Mouse (Mus musculus) lung, embryonic 16.5 days (tissue): ENCODE results near the gene Prdx3. TPM values are rescaled to one million over a fixed set of nuclear protein-coding genes. Genes with fewer than 3 reads are reported as not detected.

ENCODE experiments used
- ATAC-seq: fragments of 200-750 bp; cut with Nextera tagmentation; 2 replicates; pipeline ENCODE4 v1.8.0; 2017; ENCODE audit warnings: low read depth, mild to moderate bottlenecking, moderate library complexity
- H3K27ac ChIP-seq: fragments of 300-500 bp; sonication (generic); 2 replicates; pipeline ENCODE4 v1.5.1; 2014; ENCODE audit warnings: mild to moderate bottlenecking, control low read depth, low read length
- H3K27me3 ChIP-seq: fragments of 300-500 bp; sonication (generic); 2 replicates; pipeline ENCODE4 v1.6.1; 2014; ENCODE audit warnings: low read depth, low read length, mixed read lengths; ENCODE audit not compliant: control insufficient read depth, insufficient read depth
- H3K36me3 ChIP-seq: fragments of 300-500 bp; sonication (generic); 2 replicates; pipeline ENCODE4 v1.6.1; 2014; ENCODE audit warnings: low read length; ENCODE audit not compliant: control insufficient read depth, insufficient read depth
- H3K4me1 ChIP-seq: fragments of 300-500 bp; sonication (generic); replicated peaks from 2 replicates; pipeline ENCODE4 v1.6.1; 2014; ENCODE audit warnings: low read length, mixed read lengths; ENCODE audit not compliant: control insufficient read depth, insufficient read depth
- H3K4me2 ChIP-seq: fragments of 300-500 bp; sonication (generic); 2 replicates; pipeline ENCODE4 v1.6.1; 2014; ENCODE audit warnings: low read depth, low read length, control low read depth
- H3K4me3 ChIP-seq: fragments of 300-500 bp; sonication (generic); 2 replicates; pipeline ENCODE4 v1.5.1; 2014; ENCODE audit warnings: mild to moderate bottlenecking, low read length, control low read depth
- H3K9ac ChIP-seq: fragments of 300-500 bp; sonication (generic); 2 replicates; pipeline ENCODE4 v1.6.1; 2014; ENCODE audit warnings: low read length, control low read depth
- H3K9me3 ChIP-seq: fragments of 300-500 bp; sonication (generic); 2 replicates; pipeline ENCODE4 v1.6.1; 2016; ENCODE audit warnings: low read length; ENCODE audit not compliant: control insufficient read depth
- WGBS: fragments of 180-500 bp; shearing (Covaris S2); extraction: QIAGEN DNeasy Blood & Tissue Kit; methylation state at CpG from one replicate; pipeline ENCODE4 v1.1.7; 2014; 5-methylcytosine and 5-hydroxymethylcytosine counted together
- polyA plus RNA-seq: library from polyadenylated mRNA; unstranded; fragments of >200 nt; fragmentation: Nextera tagmentation; extraction: Ambion mirVana; gene quantifications from 2 replicates; pipeline ENCODE4 v1.2.1, GENCODE M21; 2015

Gene Prdx3
- polyA plus RNA-seq, 1 experiment from 2014 or later, result 111 TPM

- no peak overlapping the region for H3K27ac ChIP-seq
- 85% methylated on average over 6 of the region's 6 CpGs for WGBS
- ATAC-seq, result no peak
- no peaks in the 10 kb centered on the region for H3K27me3 ChIP-seq
- H3K9me3 ChIP-seq, result no peaks in the 10 kb centered on the region
- H3K4me1 ChIP-seq, result no peaks in the 10 kb centered on the region
- H3K9ac ChIP-seq, result no peak overlapping the region
- peaks cover 28% of the 10 kb centered on the region for H3K36me3 ChIP-seq
- H3K4me2 ChIP-seq, result no peak overlapping the region
- no peak overlapping the region for H3K4me3 ChIP-seq
These were observed 55.7 kb downstream of the Prdx3 start for GRCm38 (mm10) chr19:60818677-60819076.

Other genes with a start within 250 kb of the Prdx3 start
- 1.1 TPM in 2 replicates for gene Nanos1, start 118.6 kb downstream of the Prdx3 start, polyA plus RNA-seq
- gene Eif3a, start 83.9 kb downstream of the Prdx3 start, polyA plus RNA-seq, result 125 TPM in 2 replicates
- gene Fam45a, start 63.0 kb downstream of the Prdx3 start, polyA plus RNA-seq, result 30.9 and 33.7 TPM in 2 replicates
- gene Sfxn4, start 13.1 kb downstream of the Prdx3 start, polyA plus RNA-seq, result 6.0 and 7.3 TPM in 2 replicates
- gene Grk5, start 15.2 kb upstream of the Prdx3 start, polyA plus RNA-seq, result 3.5 and 4.9 TPM in 2 replicates